Mouse (Mus musculus): ENCODE results near the gene C87414.
"Not testable (repeated sequence)": the region's sequence is repeated elsewhere in the genome, so short reads cannot be mapped to it uniquely, and the experiment has no call there.

Gene C87414

GRCm38 (mm10) chr5:93671451-93671850 lies at the start of gene C87414:
Gene C87414, minus strand, starts transcription at chr5:93671551.
- CTCF ChIA-PET: not testable (repeated sequence)

GRCm38 (mm10) chr5:93684661-93685060 lies 13.3 kb upstream of the C87414 start:
- CTCF ChIA-PET: not testable (repeated sequence)

Measured in spleen, embryonic (tissue).